Mouse (Mus musculus) neural tube, embryonic 14.5 days (tissue): ENCODE results near the gene Diras2. TPM values are rescaled to one million over a fixed set of nuclear protein-coding genes. Genes with fewer than 3 reads are reported as not detected.
A peak's percentile ranks its signal among the peaks of the same experiment; 100 is the strongest.

Experiments
- ATAC-seq: fragments of 200-750 bp; cut with Nextera tagmentation; 2 replicates; pipeline ENCODE4 v1.8.0; 2017; ENCODE audit warnings: low read depth, mild to moderate bottlenecking, moderate TSS enrichment, moderate library complexity
- H3K27ac ChIP-seq: fragments of 300-500 bp; sonication (generic); 2 replicates; pipeline ENCODE4 v1.5.1; 2014; ENCODE audit warnings: low read depth, mild to moderate bottlenecking, control low read depth, low read length, moderate library complexity, mixed read lengths
- H3K27me3 ChIP-seq: fragments of 300-500 bp; sonication (generic); 2 replicates; pipeline ENCODE4 v1.6.1; 2014; ENCODE audit warnings: low read length; ENCODE audit not compliant: control insufficient read depth, insufficient read depth
- H3K36me3 ChIP-seq: fragments of 300-500 bp; sonication (generic); 2 replicates; pipeline ENCODE4 v1.6.1; 2014; ENCODE audit warnings: low read length, mixed read lengths; ENCODE audit not compliant: control insufficient read depth, insufficient read depth
- H3K4me1 ChIP-seq: fragments of 300-500 bp; sonication (generic); 2 replicates; pipeline ENCODE4 v1.6.1; 2014; ENCODE audit warnings: low read length; ENCODE audit not compliant: control insufficient read depth, insufficient read depth
- H3K4me2 ChIP-seq: fragments of 300-500 bp; sonication (generic); 2 replicates; pipeline ENCODE4 v1.6.1; 2014; ENCODE audit warnings: mild to moderate bottlenecking, low read depth, low read length, control low read depth
- H3K4me3 ChIP-seq: fragments of 300-500 bp; sonication (generic); 2 replicates; pipeline ENCODE4 v1.5.1; 2014; ENCODE audit warnings: low read depth, low read length, control low read depth, mixed read lengths
- H3K9ac ChIP-seq: fragments of 300-500 bp; sonication (generic); replicated peaks from 2 replicates; pipeline ENCODE4 v1.6.1; 2014; ENCODE audit warnings: low read depth, mild to moderate bottlenecking, control low read depth, low read length, mixed read lengths
- H3K9me3 ChIP-seq: fragments of 300-500 bp; sonication (generic); 2 replicates; pipeline ENCODE4 v1.6.1; 2016; ENCODE audit warnings: low read length; ENCODE audit not compliant: control insufficient read depth
- WGBS: fragments of 180-500 bp; shearing (Covaris S2); extraction: QIAGEN DNeasy Blood & Tissue Kit; methylation state at CpG from one replicate; pipeline ENCODE4 v1.1.7; 2014; 5-methylcytosine and 5-hydroxymethylcytosine counted together
- polyA plus RNA-seq: library from polyadenylated mRNA; unstranded; fragments of >200 nt; fragmentation: Nextera tagmentation; extraction: Ambion mirVana; gene quantifications from 2 replicates; pipeline ENCODE4 v1.2.1, GENCODE M21; 2014

The Diras2 gene
- polyA plus RNA-seq, 1 experiment from 2014 or later, result 5.7 TPM

- Histone ChIP-seq H3K9ac (no peak overlapping the region), H3K9me3 (no peaks in the 10 kb centered on the region), H3K27me3 (no peaks in the 10 kb centered on the region), H3K36me3 (no peaks in the 10 kb centered on the region), H3K4me1 (no peaks in the 10 kb centered on the region), H3K27ac (no peak overlapping the region), H3K4me2 (peak overlapping the region; percentile 82), H3K4me3 (peak overlapping the region; percentile 44)
- no peak for ATAC-seq
- whole genome bisulfite sequencing, result 80% methylated on average over 8 of the region's 8 CpGs
These were observed 2.8 kb downstream of the Diras2 start for GRCm38 (mm10) chr13:52528281-52528680.

- no peaks in the 10 kb centered on the region for H3K36me3 ChIP-seq
- H3K4me3 ChIP-seq, result no peak overlapping the region
- 88% methylated on average over 6 of the region's 6 CpGs for WGBS
- H3K27me3 ChIP-seq, result no peaks in the 10 kb centered on the region
- H3K9ac ChIP-seq, result no peak overlapping the region
- no peak overlapping the region for H3K4me2 ChIP-seq
- no peaks in the 10 kb centered on the region for H3K9me3 ChIP-seq
- no peak for ATAC-seq
- no peaks in the 10 kb centered on the region for H3K4me1 ChIP-seq
- no peak overlapping the region for H3K27ac ChIP-seq
These were observed 4.6 kb downstream of the Diras2 start for GRCm38 (mm10) chr13:52526249-52527035.

- ATAC-seq, result no peak
- WGBS, result 83% methylated on average over 11 of the region's 11 CpGs
- Histone ChIP-seq H3K4me1 (no peaks in the 10 kb centered on the region), H3K4me2 (no peak overlapping the region), H3K9me3 (no peaks in the 10 kb centered on the region), H3K36me3 (no peaks in the 10 kb centered on the region), H3K27ac (no peak overlapping the region), H3K4me3 (no peak overlapping the region), H3K27me3 (no peaks in the 10 kb centered on the region), H3K9ac (no peak overlapping the region)
These were observed 6.8 kb downstream of the Diras2 start for GRCm38 (mm10) chr13:52524313-52524712.

- Histone ChIP-seq H3K4me1 (no peaks in the 10 kb centered on the region), H3K4me2 (no peak overlapping the region), H3K9ac (no peak overlapping the region), H3K9me3 (no peaks in the 10 kb centered on the region), H3K27ac (no peak overlapping the region), H3K36me3 (no peaks in the 10 kb centered on the region), H3K4me3 (no peak overlapping the region), H3K27me3 (no peaks in the 10 kb centered on the region)
- 31% methylated on average over 6 of the region's 6 CpGs for WGBS
- no peak for ATAC-seq
These were observed 9.9 kb downstream of the Diras2 start for GRCm38 (mm10) chr13:52521176-52521575.

- Histone ChIP-seq H3K36me3 (no peaks in the 10 kb centered on the region), H3K9ac (no peak overlapping the region), H3K4me1 (no peaks in the 10 kb centered on the region), H3K27me3 (no peaks in the 10 kb centered on the region), H3K27ac (no peak overlapping the region), H3K4me2 (no peak overlapping the region), H3K4me3 (no peak overlapping the region), H3K9me3 (no peaks in the 10 kb centered on the region)
- no peak for ATAC-seq
- WGBS, result 84% methylated on average over 5 of the region's 5 CpGs
These were observed 11.7 kb downstream of the Diras2 start for GRCm38 (mm10) chr13:52519425-52519824.

GRCm38 (mm10) chr13:52518377-52518776, 12.7 kb downstream of the Diras2 start:
- Histone ChIP-seq H3K36me3 (no peaks in the 10 kb centered on the region), H3K4me2 (no peak overlapping the region), H3K27me3 (no peaks in the 10 kb centered on the region), H3K4me1 (no peaks in the 10 kb centered on the region), H3K9me3 (no peaks in the 10 kb centered on the region), H3K9ac (no peak overlapping the region), H3K27ac (no peak overlapping the region), H3K4me3 (no peak overlapping the region)
- ATAC-seq, result no peak
- 94% methylated on average over 4 of the region's 4 CpGs for WGBS

- Histone ChIP-seq H3K9ac (no peak overlapping the region), H3K4me3 (no peak overlapping the region), H3K9me3 (no peaks in the 10 kb centered on the region), H3K4me2 (no peak overlapping the region), H3K27ac (no peak overlapping the region), H3K4me1 (no peaks in the 10 kb centered on the region), H3K27me3 (no peaks in the 10 kb centered on the region), H3K36me3 (no peaks in the 10 kb centered on the region)
- 88% methylated on average over 5 of the region's 5 CpGs for WGBS
- no peak for ATAC-seq
These were observed 14.1 kb downstream of the Diras2 start for GRCm38 (mm10) chr13:52517021-52517420.

GRCm38 (mm10) chr13:52516561-52516960, 14.5 kb downstream of the Diras2 start:
- no peak overlapping the region for H3K9ac ChIP-seq
- no peak overlapping the region for H3K4me2 ChIP-seq
- H3K27me3 ChIP-seq, result no peaks in the 10 kb centered on the region
- H3K4me3 ChIP-seq, result no peak overlapping the region
- no peak overlapping the region for H3K27ac ChIP-seq
- no peak for ATAC-seq
- no peaks in the 10 kb centered on the region for H3K9me3 ChIP-seq
- no peaks in the 10 kb centered on the region for H3K36me3 ChIP-seq
- no peaks in the 10 kb centered on the region for H3K4me1 ChIP-seq
- WGBS, result 90% methylated on average over 4 of the region's 4 CpGs

- H3K4me1 ChIP-seq, result no peaks in the 10 kb centered on the region
- H3K27me3 ChIP-seq, result no peaks in the 10 kb centered on the region
- no peak overlapping the region for H3K27ac ChIP-seq
- no peak overlapping the region for H3K4me3 ChIP-seq
- no peaks in the 10 kb centered on the region for H3K9me3 ChIP-seq
- no peak for ATAC-seq
- H3K4me2 ChIP-seq, result no peak overlapping the region
- H3K36me3 ChIP-seq, result no peaks in the 10 kb centered on the region
- no peak overlapping the region for H3K9ac ChIP-seq
- WGBS, result 84% methylated on average over 3 of the region's 3 CpGs
These were observed 15.0 kb downstream of the Diras2 start for GRCm38 (mm10) chr13:52516051-52516450.
